Mouse (Mus musculus): ENCODE results near the gene Zc3h18. TPM values are rescaled to one million over a fixed set of nuclear protein-coding genes. Genes with fewer than 3 reads are reported as not detected.
A peak's percentile ranks its signal among the peaks of the same experiment; 100 is the strongest.

Zc3h18 gene
- total RNA-seq, 1 experiment from 2014 or later = 57.4 TPM

DNA sequence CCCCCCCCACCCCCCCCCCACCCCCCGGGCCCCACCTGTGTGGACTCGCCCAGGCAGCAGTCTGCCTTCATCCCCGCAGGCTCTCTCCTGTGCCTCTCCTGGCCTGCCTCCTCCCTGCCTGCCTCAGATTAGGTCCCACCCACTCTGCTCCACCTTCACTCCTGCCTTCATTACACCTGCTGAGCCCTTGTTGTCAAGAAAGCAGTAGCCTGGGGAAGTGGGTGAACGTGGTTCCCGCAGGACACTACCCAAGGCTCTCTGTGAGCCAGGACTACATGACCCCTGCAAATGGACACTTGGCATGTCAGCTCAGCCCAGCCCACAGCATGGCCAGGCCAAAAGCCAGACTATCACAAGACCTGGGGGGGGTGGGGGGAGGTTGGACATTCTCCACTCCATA lies 32.2 kb upstream of the Zc3h18 start:
- ATAC-seq (replicated peaks; ENCODE audit: insufficient number of reproducible peaks, low FRiP score, low TSS enrichment, poor library complexity, severe bottlenecking) = no peak

DNA sequence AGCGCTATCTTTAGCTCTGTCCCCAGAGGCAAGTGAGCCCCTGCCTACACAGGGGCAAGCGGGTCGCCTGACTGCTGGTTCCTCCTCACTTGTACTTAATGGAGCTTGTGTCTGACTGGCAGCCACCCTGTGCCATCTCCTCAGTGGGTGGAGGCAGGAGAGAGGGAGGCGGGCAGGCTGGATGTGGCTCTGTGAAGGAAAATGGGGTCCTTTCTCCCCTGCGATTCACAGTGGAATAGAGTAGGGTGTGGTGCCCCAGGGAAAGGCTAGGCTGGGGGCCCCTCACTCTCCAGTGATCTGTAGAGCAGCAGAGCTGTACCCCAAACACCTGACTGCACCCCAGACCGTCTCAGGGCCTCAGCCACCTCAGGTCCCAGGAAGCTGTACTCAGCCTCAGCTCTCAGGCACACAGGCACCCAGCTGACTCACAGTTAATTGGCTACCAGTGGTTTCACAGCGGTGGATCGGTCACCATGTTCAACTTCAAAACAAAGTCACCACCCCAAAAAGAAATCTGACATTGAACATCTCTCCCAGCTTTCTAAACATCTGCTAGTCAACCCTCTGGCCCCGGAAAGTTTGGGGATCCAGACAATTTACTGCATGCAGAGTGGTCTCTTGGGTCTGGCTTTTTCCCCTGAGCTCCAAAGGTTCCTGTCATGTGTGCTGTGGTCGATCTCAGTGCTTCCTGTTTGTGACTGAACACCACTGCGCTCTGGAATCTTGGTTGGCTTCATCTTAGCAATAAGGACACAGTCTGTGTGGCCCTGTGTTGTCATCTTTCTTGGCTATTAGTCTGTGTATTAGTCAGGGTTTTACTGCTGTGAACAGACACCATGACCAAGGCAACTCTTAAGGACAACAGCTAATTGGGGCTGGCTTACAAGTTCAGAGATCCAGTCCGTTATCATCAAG lies 31.0 kb upstream of the Zc3h18 start:
- ATAC-seq (replicated peaks; ENCODE audit: insufficient number of reproducible peaks, low FRiP score, low TSS enrichment, poor library complexity, severe bottlenecking) = no peak

DNA sequence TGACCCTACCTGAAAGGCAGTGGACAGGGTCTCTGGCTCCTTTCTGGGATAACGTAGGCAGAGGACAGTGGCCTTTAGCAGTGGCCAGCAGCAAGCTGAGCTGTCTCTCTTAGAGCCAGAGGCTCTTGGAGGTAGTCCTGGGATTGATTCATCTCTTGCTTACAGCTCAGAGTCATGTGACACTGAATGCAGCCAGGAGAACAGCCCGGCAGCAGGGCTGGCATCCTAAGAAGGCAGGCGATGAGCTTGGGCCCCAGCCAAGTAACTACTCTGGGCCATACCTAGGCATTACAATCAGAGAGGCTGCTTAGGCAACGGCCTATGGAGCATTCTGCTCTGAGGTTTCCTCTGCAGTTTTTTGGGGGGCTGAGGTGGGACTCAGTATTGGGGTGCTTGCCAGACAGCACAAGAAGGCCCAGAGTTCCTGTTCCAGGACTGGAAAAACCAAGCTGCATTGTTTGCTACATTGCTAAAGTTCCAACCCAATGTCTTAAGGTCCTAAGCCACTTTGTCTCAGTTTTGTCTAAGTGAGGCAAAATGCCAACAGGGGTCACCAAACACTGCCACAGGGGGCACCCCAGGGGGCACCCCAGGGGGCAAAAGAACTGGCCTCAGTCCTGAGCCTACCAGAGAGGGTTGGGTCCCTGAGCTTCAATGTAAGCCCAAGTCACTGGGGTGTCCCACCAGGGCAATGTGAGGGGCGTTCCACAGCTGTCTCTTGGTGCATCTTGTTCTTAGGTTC lies 28.4 kb upstream of the Zc3h18 start:
- no peak for ATAC-seq (replicated peaks; ENCODE audit: insufficient number of reproducible peaks, low FRiP score, low TSS enrichment, poor library complexity, severe bottlenecking)

DNA sequence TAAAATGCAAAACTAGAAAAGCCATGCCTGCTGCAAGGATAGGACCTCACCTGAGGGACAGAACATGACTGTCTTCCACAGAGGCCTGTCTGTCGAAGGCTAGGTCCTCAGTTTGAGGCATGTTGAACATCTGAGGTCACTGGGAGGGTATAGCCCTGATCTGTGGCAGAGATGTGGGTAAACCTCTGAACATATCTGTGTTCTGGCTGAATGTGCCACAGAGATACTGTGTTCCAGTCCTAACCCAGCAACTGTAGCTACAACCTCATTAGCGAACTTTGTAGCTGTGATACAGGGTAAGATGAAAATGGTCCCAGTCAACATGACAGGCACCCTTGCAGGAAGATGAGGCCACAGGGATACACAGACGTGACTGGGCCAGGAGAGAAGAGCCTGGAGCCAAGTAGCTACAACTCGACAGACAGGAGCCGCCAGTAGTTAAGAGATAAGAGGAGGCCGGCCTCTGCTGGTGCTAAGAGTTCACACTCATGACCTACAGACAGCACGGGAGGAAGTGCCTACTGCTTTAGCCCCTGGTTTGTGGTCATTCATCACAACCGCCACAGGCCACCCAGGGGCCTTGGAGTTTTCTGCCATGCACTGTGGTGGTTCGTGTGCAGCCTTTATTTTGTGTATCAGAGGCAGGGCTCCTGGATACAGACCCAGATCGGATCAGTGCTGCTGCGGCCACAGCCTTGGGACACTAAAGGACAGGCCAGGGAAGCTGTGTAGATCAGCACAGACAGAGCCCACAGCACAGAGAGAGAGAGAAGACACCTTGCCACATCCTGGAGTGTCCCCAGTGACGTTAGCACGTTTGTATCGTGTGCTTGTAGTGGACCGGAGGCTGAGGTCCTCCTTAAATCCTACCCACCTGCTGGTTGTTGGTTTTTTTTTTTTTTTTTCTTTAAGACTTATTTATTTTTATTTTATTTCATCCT lies 26.8 kb upstream of the Zc3h18 start:
- peak; percentile 55 for ATAC-seq (replicated peaks; ENCODE audit: insufficient number of reproducible peaks, low FRiP score, low TSS enrichment, poor library complexity, severe bottlenecking)

DNA sequence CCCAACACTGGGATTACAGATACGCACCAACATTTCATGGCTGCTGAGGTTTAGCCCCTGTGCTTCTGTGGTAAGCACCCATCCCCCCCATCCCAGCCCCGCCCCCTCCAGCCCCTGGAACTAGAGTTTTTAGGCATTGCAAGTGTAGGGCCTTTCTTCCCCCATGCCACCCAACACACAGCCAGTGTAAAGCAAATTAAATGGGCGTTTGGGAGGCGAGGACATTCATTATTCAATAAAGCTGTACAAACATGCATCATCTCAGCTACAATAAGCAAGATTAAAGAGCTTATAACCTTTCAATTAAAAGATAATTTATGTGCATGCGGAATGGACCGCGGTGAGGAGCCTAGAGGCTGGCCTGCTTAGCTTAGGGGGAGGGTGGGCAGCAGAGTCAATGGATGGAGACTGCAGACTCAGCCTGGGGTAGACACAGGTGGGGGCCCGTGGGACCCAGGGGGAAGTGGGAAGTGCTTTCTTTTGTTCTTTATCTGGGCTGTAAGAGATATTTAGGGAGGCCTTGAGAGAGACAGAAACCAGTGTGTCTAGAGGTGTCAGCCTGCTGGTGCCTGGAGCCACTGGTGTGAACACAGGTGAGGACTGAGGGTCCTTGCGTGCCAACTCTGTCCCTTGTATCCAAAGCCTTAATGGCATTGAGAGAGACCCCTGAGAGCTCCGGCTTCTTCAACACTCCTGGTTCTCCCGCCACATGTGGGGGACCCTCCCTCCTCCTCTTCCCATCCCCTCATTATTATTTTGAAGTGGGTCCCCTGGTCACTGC lies 25.9 kb upstream of the Zc3h18 start:
- no peak for ATAC-seq (replicated peaks; ENCODE audit: insufficient number of reproducible peaks, low FRiP score, low TSS enrichment, poor library complexity, severe bottlenecking)

DNA sequence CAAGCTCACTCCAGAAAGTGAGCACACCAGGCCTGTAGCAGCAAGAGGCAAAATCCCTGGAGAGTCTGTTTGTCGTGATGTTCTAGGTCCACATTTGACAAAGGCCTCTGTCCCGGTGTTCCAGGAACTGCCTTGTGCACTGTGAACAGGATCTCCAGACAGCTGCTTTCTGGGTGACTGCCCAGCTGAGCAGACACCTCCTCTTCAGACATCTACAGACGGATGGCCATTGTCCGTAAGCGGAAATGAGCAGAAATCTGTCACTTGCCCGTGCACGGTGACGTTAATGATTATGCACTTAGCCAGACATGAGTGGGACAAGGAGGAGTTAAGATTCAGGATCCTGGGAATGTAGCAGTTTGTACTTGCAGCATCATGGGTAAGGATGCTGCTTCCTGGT lies 22.3 kb upstream of the Zc3h18 start:
- no peak for ATAC-seq (replicated peaks; ENCODE audit: insufficient number of reproducible peaks, low FRiP score, low TSS enrichment, poor library complexity, severe bottlenecking)

DNA sequence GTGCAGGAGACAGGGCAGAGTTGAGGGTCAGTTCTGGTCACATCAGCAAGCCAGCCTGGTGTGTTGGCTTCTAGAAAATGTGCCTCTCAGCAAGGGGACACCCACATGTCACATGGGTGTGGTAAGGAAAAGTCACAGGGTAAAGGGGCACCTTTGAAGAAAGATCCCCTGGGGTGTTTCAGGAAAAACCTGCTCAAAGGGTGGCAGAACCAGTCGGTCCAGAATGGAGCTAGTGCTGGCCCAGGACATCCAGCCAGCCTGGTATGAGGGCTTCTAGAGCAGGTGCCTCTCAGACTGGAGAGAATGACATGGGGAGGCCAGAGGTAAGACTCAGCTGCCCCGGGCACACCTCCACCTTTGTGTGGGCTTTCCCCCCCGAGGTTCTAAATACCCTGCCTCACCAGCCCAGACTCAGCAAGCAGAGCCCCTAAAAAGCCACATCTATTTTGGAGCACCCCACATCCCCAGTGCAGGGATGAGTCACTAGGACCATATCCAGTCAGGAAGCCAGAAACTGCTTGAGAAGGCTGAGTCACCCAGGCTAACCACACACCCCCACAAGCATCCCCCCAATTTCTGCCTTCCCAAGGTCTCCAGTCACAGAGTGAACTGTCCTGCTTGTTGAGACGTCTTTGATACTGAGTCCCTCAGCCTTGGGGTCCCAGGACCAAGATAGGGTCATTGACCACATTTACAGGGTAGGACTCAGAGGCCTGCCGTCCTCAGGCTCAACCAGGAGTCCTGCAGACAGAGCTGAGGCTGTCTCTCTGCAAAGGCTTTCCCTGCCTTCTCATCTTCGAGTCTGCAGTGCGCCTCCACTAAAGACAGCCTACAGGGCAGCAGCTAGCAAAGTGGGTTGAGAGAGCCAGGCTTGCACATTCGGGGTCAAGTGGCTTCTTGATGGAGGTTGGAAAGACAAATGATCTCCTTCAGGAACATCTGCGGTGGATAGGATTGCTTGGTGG lies 20.5 kb upstream of the Zc3h18 start:
- ATAC-seq (replicated peaks; ENCODE audit: insufficient number of reproducible peaks, low FRiP score, low TSS enrichment, poor library complexity, severe bottlenecking) = no peak

DNA sequence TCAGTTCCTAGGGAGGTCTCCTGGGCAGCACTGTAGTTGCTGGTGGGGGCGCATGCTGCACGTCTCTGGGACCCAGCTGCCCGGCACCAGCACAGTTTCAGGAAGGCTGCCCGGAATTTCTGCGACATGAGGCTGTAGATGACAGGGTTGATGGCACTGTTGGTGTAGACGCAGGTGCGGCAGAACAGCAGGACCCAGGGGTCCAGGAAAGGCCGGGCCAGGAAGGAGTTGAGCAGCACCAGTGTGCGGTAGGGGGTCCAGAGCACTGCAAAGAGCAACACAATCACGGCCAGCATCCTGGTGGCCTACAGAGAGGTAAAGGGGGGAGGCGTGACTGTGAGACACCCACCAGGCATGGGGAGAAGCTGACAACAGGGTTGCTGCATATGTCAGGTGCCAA lies 19.2 kb upstream of the Zc3h18 start:
- ATAC-seq (replicated peaks; ENCODE audit: insufficient number of reproducible peaks, low FRiP score, low TSS enrichment, poor library complexity, severe bottlenecking) = no peak

DNA sequence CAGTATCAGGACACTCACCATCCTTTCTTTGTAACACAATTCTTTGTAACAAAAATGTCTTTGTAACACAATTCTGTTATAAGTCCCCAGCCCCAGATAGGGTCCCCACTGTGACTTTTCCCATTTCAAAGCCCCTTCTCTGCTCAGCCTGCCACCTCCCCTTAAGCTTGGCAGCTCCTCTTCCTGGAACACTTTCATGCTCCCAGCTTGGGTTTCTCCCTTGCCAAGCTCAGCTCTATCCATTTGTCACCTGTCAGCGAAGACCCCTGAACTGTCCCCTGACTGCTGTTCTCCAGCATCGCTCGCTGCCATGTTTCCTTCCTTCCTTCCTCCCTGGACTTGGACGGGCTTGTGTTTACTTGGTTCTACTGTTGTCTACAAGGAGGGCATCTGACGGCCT lies 18.8 kb upstream of the Zc3h18 start:
- ATAC-seq (replicated peaks; ENCODE audit: insufficient number of reproducible peaks, low FRiP score, low TSS enrichment, poor library complexity, severe bottlenecking) = no peak

DNA sequence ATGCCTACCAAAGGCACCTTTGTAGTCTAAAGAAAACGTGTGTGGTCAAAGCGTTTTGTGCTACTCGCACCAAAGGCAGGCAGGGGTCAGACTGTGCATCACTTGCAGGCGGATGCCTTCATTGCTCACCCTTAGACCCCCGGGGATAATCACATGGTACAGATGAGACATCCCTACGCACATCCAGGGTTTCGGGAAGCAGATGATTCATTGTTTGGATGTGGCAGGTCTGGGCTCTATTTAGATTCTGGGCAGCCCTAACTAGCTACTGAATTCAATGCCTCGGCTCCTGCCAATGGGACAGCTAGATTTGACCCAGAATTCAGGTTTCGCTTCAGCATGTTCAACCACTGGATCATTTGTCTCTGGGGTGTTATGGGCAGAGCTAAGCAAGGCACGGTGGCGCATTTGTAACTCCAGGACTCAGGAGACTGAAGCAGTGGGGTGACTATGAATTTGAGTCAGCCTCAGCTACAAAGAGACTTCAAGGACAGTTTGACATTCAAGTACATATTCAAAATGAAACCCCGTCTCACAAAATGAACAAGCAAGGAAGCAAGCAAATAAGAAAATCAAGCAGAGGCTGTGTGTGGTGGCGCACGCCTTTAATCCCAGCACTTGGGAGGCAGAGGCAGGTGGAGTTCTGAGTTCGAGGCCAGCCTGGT lies 17.2 kb upstream of the Zc3h18 start:
- ATAC-seq (replicated peaks; ENCODE audit: insufficient number of reproducible peaks, low FRiP score, low TSS enrichment, poor library complexity, severe bottlenecking) = no peak

DNA sequence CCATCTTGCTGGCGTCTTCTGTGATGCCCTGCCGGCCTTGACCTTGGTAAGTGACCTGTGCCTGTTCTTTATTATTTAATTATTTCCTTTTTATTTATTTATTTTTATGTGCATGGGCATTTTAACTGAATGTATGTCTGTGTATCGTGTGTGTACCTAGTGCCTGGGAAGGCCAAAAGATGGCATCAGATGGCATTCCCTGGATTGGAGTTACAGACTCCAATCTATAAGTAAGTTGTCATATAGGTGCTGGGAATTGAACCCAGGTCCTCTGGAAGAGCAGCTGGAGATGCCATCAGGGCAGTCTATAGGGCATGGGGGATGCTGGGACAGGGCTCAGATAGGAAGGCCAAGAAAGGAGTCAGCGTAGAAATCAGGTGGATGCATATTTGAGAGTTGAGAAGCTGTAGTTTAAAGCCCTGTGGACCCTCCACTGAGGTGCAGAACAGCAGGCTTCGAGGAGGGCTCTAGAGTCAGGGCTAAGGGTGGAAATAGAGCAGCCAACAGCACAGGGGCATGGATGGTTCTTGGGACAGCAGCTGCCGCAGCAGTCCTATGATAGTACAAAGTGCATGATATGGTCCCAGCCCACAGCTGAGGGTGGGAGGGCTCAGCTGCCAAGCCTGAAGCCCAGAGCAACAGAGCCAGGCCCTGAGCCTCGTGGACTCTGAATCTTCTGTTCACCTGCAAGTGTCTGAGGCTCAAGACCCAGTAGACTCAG lies 15.6 kb upstream of the Zc3h18 start, which contains the start of gene Trhr2:
Gene Trhr2 (minus strand): TSS at position 51 of the 721 bp plus-strand sequence.
- ATAC-seq (replicated peaks; ENCODE audit: insufficient number of reproducible peaks, low FRiP score, low TSS enrichment, poor library complexity, severe bottlenecking) = no peak

DNA sequence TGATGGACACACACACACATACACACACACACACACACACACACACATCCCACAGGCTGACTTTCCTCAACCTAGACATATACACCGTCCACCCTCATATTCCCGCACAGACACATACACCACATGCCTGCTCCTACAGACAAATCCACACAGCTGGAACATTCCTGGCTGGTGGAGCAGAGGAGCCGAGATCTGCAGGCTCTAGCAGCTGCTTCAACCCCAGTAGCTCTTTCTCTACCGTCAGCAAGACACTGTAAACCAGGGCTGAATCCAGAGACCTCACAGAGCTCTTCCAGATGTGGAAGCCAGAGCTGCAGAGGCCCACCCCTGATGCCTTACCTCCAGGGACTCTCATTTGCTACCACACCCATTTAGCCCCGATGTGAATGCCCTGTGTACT lies 14.1 kb upstream of the Zc3h18 start:
- ATAC-seq (replicated peaks; ENCODE audit: insufficient number of reproducible peaks, low FRiP score, low TSS enrichment, poor library complexity, severe bottlenecking) = no peak

DNA sequence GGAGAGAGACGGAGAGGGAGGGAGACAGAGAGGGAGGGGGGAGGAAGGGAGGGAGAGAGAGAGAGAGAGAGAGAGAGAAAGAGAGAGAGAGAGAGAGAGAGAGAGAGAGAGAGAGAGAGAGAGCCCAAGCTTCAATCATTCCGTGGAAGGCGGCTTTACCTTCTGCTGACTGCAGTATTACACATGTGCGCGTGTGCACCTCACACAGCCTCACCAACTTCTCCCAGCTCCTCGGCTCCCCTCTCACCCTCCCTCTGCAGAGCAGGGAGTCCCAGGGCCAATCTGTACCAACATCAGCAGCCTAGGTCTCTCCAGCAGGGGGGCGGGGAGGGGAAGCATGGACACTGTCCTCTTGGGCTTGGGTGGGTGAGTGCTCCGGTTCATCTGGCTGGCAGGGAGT lies 13.4 kb upstream of the Zc3h18 start:
- ATAC-seq (replicated peaks; ENCODE audit: insufficient number of reproducible peaks, low FRiP score, low TSS enrichment, poor library complexity, severe bottlenecking) = no peak

DNA sequence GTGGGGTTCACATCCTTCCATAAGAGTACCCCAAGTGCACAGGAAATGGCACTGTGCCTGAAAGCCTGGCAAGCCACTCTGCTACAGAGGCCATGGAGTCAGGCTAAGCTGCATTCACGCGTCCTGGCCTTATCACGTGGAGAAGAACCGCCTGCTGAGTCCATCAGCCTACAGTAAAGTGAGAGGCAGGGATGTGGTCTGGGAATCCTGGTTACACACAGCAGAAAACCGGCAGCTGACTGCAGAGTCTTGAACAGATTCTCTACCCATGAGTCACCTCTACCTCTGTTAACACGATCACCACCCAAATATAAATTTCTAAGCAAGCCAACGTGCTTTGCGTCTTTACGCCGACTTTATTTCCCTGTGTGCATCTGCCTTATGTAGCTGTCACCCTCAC lies 7.9 kb upstream of the Zc3h18 start:
- ATAC-seq (replicated peaks; ENCODE audit: insufficient number of reproducible peaks, low FRiP score, low TSS enrichment, poor library complexity, severe bottlenecking) = no peak

DNA sequence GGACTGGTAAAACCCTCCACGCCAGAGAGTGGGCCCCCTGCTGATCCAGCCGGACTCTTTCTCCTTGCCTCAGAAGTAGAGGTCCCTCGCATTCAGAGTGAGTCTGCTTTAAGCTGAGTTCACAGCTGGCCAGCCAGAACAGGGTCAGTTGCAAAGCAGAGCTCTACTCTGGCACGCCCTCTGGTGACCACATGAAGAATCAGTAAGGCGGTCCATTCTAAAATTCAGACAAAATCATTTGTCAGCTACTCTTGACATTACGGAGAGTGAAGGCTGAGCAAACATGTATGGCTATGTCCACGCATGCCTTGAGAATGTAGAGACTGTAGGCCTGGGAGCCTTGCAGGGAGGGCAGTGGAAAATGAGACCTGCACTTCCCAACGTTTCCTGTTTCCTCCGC lies 6.7 kb upstream of the Zc3h18 start:
- ATAC-seq (replicated peaks; ENCODE audit: insufficient number of reproducible peaks, low FRiP score, low TSS enrichment, poor library complexity, severe bottlenecking) = peak; percentile 72; the same call in 1 of the 2 replicates

DNA sequence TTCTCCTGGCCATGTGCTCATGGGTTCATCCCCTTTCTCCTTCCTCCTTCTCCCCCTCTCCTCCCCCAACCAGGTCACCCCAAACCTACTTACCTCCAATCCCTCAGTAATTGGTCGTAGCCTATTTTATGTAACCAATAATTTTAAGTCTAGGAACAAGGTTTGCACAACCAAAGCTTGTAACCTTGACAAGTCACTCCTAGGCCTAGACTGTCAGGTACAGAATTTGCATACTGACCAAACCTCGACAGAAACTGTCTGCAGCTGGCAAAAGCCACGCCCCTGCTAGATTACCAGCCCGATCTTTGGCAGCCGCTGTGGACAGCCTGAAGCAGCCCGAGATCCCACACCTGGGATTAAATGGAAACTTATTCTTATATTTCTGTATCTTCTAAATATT lies 4.7 kb upstream of the Zc3h18 start:
- no peak for ATAC-seq (replicated peaks; ENCODE audit: insufficient number of reproducible peaks, low FRiP score, low TSS enrichment, poor library complexity, severe bottlenecking)
